Mouse (Mus musculus) small intestine, adult 2 months (tissue): ENCODE measurements at regions not wholly inside any gene's neighbourhood (a gene's known extent, or its start where the extent isn't known, plus 50 kb on each side); places are given as distances from the start of the nearest gene placed in this dataset.

ENCODE experiments used
- H3K27ac ChIP-seq: fragments of 200-500 bp; 2 replicates; pipeline ENCODE4 v1.5.1; 2012; ENCODE audit warnings: low read depth, low read length, control low read depth, inconsistent platforms; ENCODE audit not compliant: insufficient read depth
- H3K27me3 ChIP-seq: fragments of 200-500 bp; 2 replicates; pipeline ENCODE4 v1.6.1; 2012; ENCODE audit warnings: mild to moderate bottlenecking, moderate library complexity, low read length, inconsistent platforms; ENCODE audit not compliant: control insufficient read depth, insufficient read depth
- H3K36me3 ChIP-seq: fragments of 200-500 bp; 2 replicates; pipeline ENCODE4 v1.6.1; 2012; ENCODE audit warnings: mild to moderate bottlenecking, low read length, control low read depth, inconsistent platforms; ENCODE audit not compliant: control insufficient read depth, insufficient read depth
- H3K4me1 ChIP-seq: fragments of 200-500 bp; 2 replicates; pipeline ENCODE4 v1.6.1; 2012; ENCODE audit warnings: low read length, inconsistent platforms, mixed read lengths; ENCODE audit not compliant: control insufficient read depth, insufficient read depth, insufficient read length
- H3K4me3 ChIP-seq: fragments of 200-500 bp; 2 replicates; pipeline ENCODE4 v1.5.1; 2012; ENCODE audit warnings: low read depth, mild to moderate bottlenecking, control low read depth, inconsistent platforms, low read length, moderate library complexity
- CTCF ChIP-seq: fragments of 200-500 bp; IDR thresholded peaks from 2 replicates; pipeline ENCODE4 v1.5.1; 2012; ENCODE audit warnings: low read depth, mild to moderate bottlenecking, control low read depth, inconsistent platforms, low read length, moderate library complexity, mixed read lengths; ENCODE audit not compliant: insufficient replicate concordance, insufficient read length; ENCODE audit errors: extremely low read depth
- POLR2A ChIP-seq: fragments of 200-500 bp; IDR thresholded peaks from 2 replicates; pipeline ENCODE4 v1.6.1; 2012; ENCODE audit warnings: low read depth, mild to moderate bottlenecking, control low read depth, inconsistent platforms, low read length, moderate library complexity
- WGBS: fragments of 180-500 bp; shearing (Covaris S2); methylation state at CpG from one replicate; pipeline ENCODE4 v1.1.7; 2018; 5-methylcytosine and 5-hydroxymethylcytosine counted together

DNA sequence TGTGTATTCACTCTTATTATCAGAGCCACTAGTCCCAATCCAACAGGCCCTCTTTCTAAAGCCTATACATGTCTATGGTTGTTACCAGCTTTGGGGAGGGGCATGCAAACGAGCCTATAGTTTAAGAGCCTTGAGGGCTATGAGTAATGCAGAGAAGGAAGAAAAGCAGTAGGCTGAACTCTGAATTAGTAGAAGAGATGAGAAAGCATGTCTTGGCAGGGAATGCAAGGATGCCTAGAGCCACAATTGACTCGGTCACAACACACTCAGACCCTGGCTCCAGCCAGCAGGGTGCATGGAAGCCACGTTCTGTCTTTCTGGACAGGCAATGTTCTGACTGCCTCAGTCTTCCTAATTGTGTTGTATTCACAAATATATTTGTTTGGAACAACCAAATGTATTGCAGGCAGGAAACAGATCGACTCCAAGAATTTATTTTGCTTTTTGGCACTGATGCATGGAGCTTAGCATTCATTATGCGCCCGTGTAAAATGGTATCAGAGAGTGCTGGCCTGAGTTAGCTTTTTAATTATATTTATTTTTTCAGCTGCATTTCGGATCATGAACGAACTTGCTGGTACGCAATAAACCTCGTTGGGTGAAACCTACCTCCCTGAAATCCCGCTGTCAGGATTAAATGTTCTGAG, 110.2 kb downstream of the Rybp start:
- Histone ChIP-seq H3K36me3 (no peaks in the 10 kb centered on the region), H3K27ac (0 out of 2 replicates have a peak overlapping the region, but pooled peaks have one; percentile 5), H3K27me3 (no peaks in the 10 kb centered on the region), H3K4me3 (no peak overlapping the region), H3K4me1 (peaks cover 22% of the 10 kb centered on the region)
- 86% methylated on average over 11 of the region's 11 CpGs for WGBS
- TF ChIP-seq POLR2A (no peak), CTCF (no peak)

DNA sequence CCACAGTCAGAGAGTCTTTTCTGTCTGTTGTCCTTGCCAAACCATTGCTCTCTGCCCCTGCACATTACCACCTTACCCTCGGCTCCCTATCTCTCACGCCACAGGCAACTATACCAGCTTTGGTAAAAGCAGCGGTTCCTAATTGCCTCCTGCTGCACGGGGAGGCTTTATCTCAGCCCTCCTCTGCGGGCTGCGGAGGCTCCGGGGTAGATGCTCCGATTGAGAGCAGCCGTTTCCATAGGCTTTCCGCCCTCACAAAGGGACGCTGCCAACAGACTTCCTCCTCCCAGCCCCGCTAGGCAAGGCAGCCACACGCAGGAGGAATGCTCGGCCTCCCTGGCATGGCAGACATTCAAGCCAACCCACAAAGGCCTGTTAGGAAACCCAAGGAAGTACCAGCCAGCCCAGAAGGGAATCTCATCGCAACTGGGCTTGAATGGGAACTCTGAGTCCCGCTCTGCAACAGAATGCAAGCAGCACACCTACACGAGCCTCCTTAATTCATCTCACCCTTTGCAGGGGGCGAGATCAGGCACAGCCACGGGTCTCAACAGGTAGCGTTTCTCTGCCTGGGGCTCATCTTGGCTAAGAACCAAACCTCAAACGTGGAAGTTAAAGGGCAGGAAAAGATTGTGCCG, 116.5 kb downstream of the Rybp start:
- no peak overlapping the region for H3K4me3 ChIP-seq
- TF ChIP-seq CTCF (no peak), POLR2A (no peak)
- H3K4me1 ChIP-seq = peaks cover 8% of the 10 kb centered on the region; the same call in 1 of the 2 replicates

DNA sequence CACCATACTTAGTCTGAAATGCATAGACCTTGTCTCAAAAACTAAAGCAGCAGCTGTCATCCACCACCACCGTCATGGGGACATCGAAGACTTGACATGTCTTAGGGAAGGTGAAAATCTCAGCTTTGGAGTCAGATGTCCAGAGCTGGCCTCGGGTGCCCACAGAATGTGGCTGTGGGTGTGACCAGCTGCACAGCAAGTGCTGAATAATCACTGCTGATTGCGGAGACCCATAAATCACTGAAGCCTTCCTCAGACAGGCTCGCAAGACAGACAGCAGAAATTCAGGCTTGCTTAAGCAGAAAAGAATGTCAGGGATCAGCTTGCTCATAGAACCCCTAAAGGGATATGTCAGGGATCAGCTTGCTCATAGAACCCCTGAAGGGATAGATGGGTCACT, 120.0 kb downstream of the Rybp start:
- Histone ChIP-seq H3K4me1 (peaks cover 11% of the 10 kb centered on the region; the same call in 1 of the 2 replicates), H3K4me3 (no peak overlapping the region), H3K27ac (no peak overlapping the region), H3K36me3 (no peaks in the 10 kb centered on the region), H3K27me3 (no peaks in the 10 kb centered on the region)
- TF ChIP-seq POLR2A = no peak
- no peak for TF ChIP-seq CTCF
- 53% methylated on average over 5 of the region's 5 CpGs for WGBS

More for the DNA sequence above, 116.5 kb downstream of the Rybp start:
- Histone ChIP-seq H3K36me3 (no peaks in the 10 kb centered on the region), H3K27ac (no peak overlapping the region), H3K27me3 (no peaks in the 10 kb centered on the region)
- 18% methylated on average over 22 of the region's 22 CpGs for WGBS

DNA sequence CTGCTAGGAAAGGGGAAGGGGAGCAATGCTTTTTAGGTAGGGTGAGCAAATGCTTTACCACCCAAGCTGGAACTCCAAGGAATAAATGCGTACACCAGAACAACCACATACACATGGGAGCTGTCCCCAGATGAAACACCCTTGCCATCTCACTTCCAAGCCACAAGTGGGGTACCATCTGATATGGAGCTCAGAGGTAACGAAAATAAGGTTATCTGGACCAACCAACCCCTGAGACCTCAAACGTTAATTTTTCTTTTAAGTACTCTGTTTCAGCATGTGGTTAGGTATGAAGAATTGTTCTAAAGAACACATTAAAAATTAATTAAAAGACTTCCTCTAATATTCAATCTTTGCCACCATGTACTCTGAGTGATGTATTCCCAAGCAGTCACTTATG, 121.5 kb downstream of the Rybp start:
- no peak for TF ChIP-seq POLR2A
- TF ChIP-seq CTCF = no peak
- 88% methylated on average over 3 of the region's 3 CpGs for WGBS
- no peaks in the 10 kb centered on the region for H3K36me3 ChIP-seq
- no peaks in the 10 kb centered on the region for H3K27me3 ChIP-seq
- H3K27ac ChIP-seq = no peak overlapping the region
- H3K4me1 ChIP-seq = peaks cover 6% of the 10 kb centered on the region; the same call in 1 of the 2 replicates
- H3K4me3 ChIP-seq = no peak overlapping the region

GRCm38 (mm10) chr6:100164162-100164561, 123.1 kb downstream of the Rybp start:
- no peak for TF ChIP-seq CTCF
- TF ChIP-seq POLR2A = no peak
- 79% methylated on average over 4 of the region's 4 CpGs for WGBS
- Histone ChIP-seq H3K27ac (no peak overlapping the region), H3K4me1 (peaks cover 8% of the 10 kb centered on the region; the same call in 1 of the 2 replicates), H3K36me3 (no peaks in the 10 kb centered on the region), H3K4me3 (no peak overlapping the region), H3K27me3 (no peaks in the 10 kb centered on the region)

DNA sequence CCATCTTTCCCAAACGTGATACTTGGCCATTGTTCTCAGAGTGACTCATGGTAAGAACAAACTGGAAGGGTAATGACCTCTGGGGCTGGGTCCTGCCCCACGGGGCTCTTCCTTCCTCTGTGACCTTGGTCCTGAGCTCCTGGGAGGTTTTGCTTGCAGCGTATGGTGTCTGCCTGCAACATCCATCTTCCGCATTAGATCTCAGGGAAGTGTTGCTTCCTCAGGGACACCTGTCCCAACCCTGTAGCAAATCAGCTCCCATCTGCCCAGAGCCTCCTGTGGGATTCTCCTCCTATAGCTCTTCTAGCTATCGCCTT, 123.5 kb downstream of the Rybp start:
- no peak overlapping the region for H3K27ac ChIP-seq
- TF ChIP-seq POLR2A (no peak), CTCF (no peak)
- H3K27me3 ChIP-seq = no peaks in the 10 kb centered on the region
- H3K4me1 ChIP-seq = peaks cover 9% of the 10 kb centered on the region; the same call in 1 of the 2 replicates
- WGBS = 50% methylated on average over 5 of the region's 5 CpGs
- H3K4me3 ChIP-seq = no peak overlapping the region
- H3K36me3 ChIP-seq = no peaks in the 10 kb centered on the region

GRCm38 (mm10) chr6:100162961-100163813, 124.1 kb downstream of the Rybp start:
- Histone ChIP-seq H3K27me3 (no peaks in the 10 kb centered on the region), H3K27ac (no peak overlapping the region), H3K4me1 (peaks cover 10% of the 10 kb centered on the region; the same call in 1 of the 2 replicates), H3K36me3 (no peaks in the 10 kb centered on the region), H3K4me3 (0 out of 2 replicates have a peak overlapping the region, but pooled peaks have one; percentile 2)
- WGBS = 42% methylated on average over 17 of the region's 17 CpGs
- no peak for TF ChIP-seq POLR2A
- TF ChIP-seq CTCF = peak; percentile 45; the same call in 1 of the 2 replicates
